Mouse (Mus musculus) kidney, postnatal 0 days (tissue): ENCODE results near the gene Edf1. TPM values are rescaled to one million over a fixed set of nuclear protein-coding genes. Genes with fewer than 3 reads are reported as not detected.
"Not testable (repeated sequence)": the region's sequence is repeated elsewhere in the genome, so short reads cannot be mapped to it uniquely, and the experiment has no call there.

Experiments
- ATAC-seq: fragments of 200-750 bp; cut with Nextera tagmentation; replicated peaks from 2 replicates; pipeline ENCODE4 v1.8.0; 2017; ENCODE audit warnings: low read depth, moderate number of reproducible peaks, moderate TSS enrichment, moderate library complexity; ENCODE audit not compliant: low FRiP score
- DNase-seq: peaks from one replicate; pipeline ENCODE4 v3.0.0-alpha.2; 2016; ENCODE audit warnings: low spot score
- H3K27ac ChIP-seq: fragments of 300-500 bp; sonication (generic); 2 replicates; pipeline ENCODE4 v1.5.1; 2014; ENCODE audit warnings: mild to moderate bottlenecking
- H3K27me3 ChIP-seq: fragments of 300-500 bp; sonication (generic); 2 replicates; pipeline ENCODE4 v1.6.1; 2014; ENCODE audit warnings: low read length, mixed read lengths; ENCODE audit not compliant: insufficient read depth
- H3K36me3 ChIP-seq: fragments of 300-500 bp; sonication (generic); 2 replicates; pipeline ENCODE4 v1.6.1; 2014; ENCODE audit warnings: low read length, mixed read lengths; ENCODE audit not compliant: insufficient read depth
- H3K4me1 ChIP-seq: fragments of 300-500 bp; sonication (generic); replicated peaks from 2 replicates; pipeline ENCODE4 v1.6.1; 2014; ENCODE audit warnings: antibody characterized with exemption, low read length, mixed read lengths; ENCODE audit not compliant: insufficient read depth
- H3K4me2 ChIP-seq: fragments of 300-500 bp; sonication (generic); 2 replicates; pipeline ENCODE4 v1.6.1; 2014; ENCODE audit warnings: mild to moderate bottlenecking, low read length, moderate library complexity, mixed read lengths
- H3K4me3 ChIP-seq: fragments of 300-500 bp; sonication (generic); replicated peaks from 2 replicates; pipeline ENCODE4 v1.5.1; 2014; ENCODE audit warnings: low read depth, low read length
- H3K9ac ChIP-seq: fragments of 300-500 bp; sonication (generic); 2 replicates; pipeline ENCODE4 v1.6.1; 2014; ENCODE audit warnings: low read depth, low read length
- H3K9me3 ChIP-seq: fragments of 300-500 bp; sonication (generic); replicated peaks from 2 replicates; pipeline ENCODE4 v1.6.1; 2016; ENCODE audit warnings: low read length, inconsistent platforms, mixed read lengths
- CTCF ChIP-seq: IDR thresholded peaks from 2 replicates; pipeline ENCODE4 v1.5.1; 2016; ENCODE audit warnings: antibody characterized with exemption, low read depth, mild to moderate bottlenecking, moderate library complexity
- WGBS: fragments of 180-500 bp; shearing (Covaris S2); extraction: QIAGEN DNeasy Blood & Tissue Kit; methylation state at CpG from one replicate; pipeline ENCODE4 v1.1.7; 2014; 5-methylcytosine and 5-hydroxymethylcytosine counted together
- polyA plus RNA-seq: library from polyadenylated mRNA; unstranded; fragments of >200 nt; fragmentation: Nextera tagmentation; extraction: Ambion mirVana; gene quantifications from 2 replicates; pipeline ENCODE4 v1.2.1, GENCODE M21; 2015

Edf1 gene
- polyA plus RNA-seq, 1 experiment from 2014 or later, result 351 TPM

GRCm38 (mm10) chr2:25549021-25549991 lies 8.3 kb upstream of the Edf1 start:
- DNase-seq, result no peak

GRCm38 (mm10) chr2:25551186-25551585 lies 6.5 kb upstream of the Edf1 start:
- Histone ChIP-seq H3K9me3 (no peaks in the 10 kb centered on the region), H3K27me3 (no peaks in the 10 kb centered on the region), H3K27ac (no peak overlapping the region), H3K4me3 (no peak overlapping the region), H3K4me2 (no peak overlapping the region), H3K4me1 (no peaks in the 10 kb centered on the region), H3K36me3 (no peaks in the 10 kb centered on the region), H3K9ac (no peak overlapping the region)
- WGBS, result 29% methylated on average over 5 of the region's 5 CpGs
- peak; percentile 83 for TF ChIP-seq CTCF
- ATAC-seq (no peak), DNase-seq (peak; percentile 47)

More at GRCm38 (mm10) chr2:25549021-25549991, 8.3 kb upstream of the Edf1 start:
- Histone ChIP-seq H3K36me3 (no peaks in the 10 kb centered on the region), H3K27me3 (no peaks in the 10 kb centered on the region), H3K9ac (no peak overlapping the region), H3K4me2 (no peak overlapping the region), H3K4me3 (no peak overlapping the region), H3K27ac (no peak overlapping the region), H3K9me3 (no peaks in the 10 kb centered on the region), H3K4me1 (no peaks in the 10 kb centered on the region)
- no peak for ATAC-seq
- WGBS, result 62% methylated on average over 9 of the region's 9 CpGs
- no peak for TF ChIP-seq CTCF

- not testable (repeated sequence) for H3K4me1 ChIP-seq, ATAC-seq, H3K27me3 ChIP-seq, H3K9ac ChIP-seq, DNase-seq, H3K27ac ChIP-seq, H3K36me3 ChIP-seq, H3K4me2 ChIP-seq, H3K4me3 ChIP-seq, H3K9me3 ChIP-seq
- WGBS, result 91% methylated on average over 4 of the region's 4 CpGs
These were observed 4.4 kb upstream of the Edf1 start for GRCm38 (mm10) chr2:25553171-25553786.

- not testable (repeated sequence) for H3K27ac ChIP-seq, H3K4me3 ChIP-seq, H3K9me3 ChIP-seq, DNase-seq, H3K9ac ChIP-seq, H3K4me2 ChIP-seq, ATAC-seq, H3K36me3 ChIP-seq, H3K27me3 ChIP-seq
- TF ChIP-seq CTCF, result peak; percentile 50
- 53% methylated on average over 2 of the region's 2 CpGs for WGBS
- peaks cover 11% of the 10 kb centered on the region for H3K4me1 ChIP-seq
These were observed 2.2 kb upstream of the Edf1 start for GRCm38 (mm10) chr2:25555479-25555878.

- Histone ChIP-seq H3K4me1 (peaks cover 11% of the 10 kb centered on the region), H3K9ac (no peak overlapping the region), H3K36me3 (peaks cover 8% of the 10 kb centered on the region; the same call in 1 of the 2 replicates), H3K4me2 (no peak overlapping the region), H3K27ac (no peak overlapping the region), H3K27me3 (no peaks in the 10 kb centered on the region), H3K9me3 (no peaks in the 10 kb centered on the region), H3K4me3 (no peak overlapping the region)
- no peak for TF ChIP-seq CTCF
- ATAC-seq (no peak), DNase-seq (no peak)
- 32% methylated on average over 1 of the region's 1 CpGs for WGBS
These were observed 1.4 kb upstream of the Edf1 start for GRCm38 (mm10) chr2:25556296-25556695.

- DNase-seq (no peak), ATAC-seq (peak; percentile 65; the same call in 1 of the 2 replicates)
- H3K27me3 ChIP-seq, result no peaks in the 10 kb centered on the region
- H3K4me1 ChIP-seq, result peaks cover 11% of the 10 kb centered on the region
- peak overlapping the region; percentile 92 for H3K4me3 ChIP-seq
- no peaks in the 10 kb centered on the region for H3K9me3 ChIP-seq
- peaks cover 24% of the 10 kb centered on the region for H3K36me3 ChIP-seq
- H3K9ac ChIP-seq, result peak overlapping the region; percentile 90
- WGBS, result under 1% methylated on average over 24 of the region's 24 CpGs
- TF ChIP-seq CTCF, result no peak
- peak overlapping the region; percentile 74 for H3K4me2 ChIP-seq
- H3K27ac ChIP-seq, result peak overlapping the region; percentile 81
These were observed 315 bp downstream of the Edf1 start for GRCm38 (mm10) chr2:25557964-25558360.
